Mouse (Mus musculus): ENCODE measurements around the gene Ifnar2. TPM values are rescaled to one million over a fixed set of nuclear protein-coding genes. Genes with fewer than 3 reads are reported as not detected.

Ifnar2 gene
- polyA plus RNA-seq, 1 experiment from 2014 or later, result 70.3 TPM

DNA sequence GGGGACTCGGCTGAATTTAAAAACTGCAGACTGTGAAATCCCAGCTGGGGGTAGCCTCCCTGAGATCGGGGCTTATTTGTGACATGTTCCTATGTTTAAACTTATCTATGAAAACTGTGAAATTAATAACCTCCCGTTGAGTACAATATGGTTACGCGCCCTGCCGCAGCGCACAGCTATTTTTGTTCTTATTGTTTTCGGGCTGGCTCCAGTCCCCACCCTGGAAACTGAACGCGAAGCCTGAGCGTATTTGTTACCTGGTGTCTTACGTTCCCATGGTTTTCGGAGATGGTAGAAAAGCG lies 24.4 kb upstream of the Ifnar2 start:
- Histone ChIP-seq H3K4me2 (no peak overlapping the region), H3K4me1 (no peaks in the 10 kb centered on the region), H3K4me3 (no peak overlapping the region), H3K36me3 (no peaks in the 10 kb centered on the region), H3K9ac (no peak overlapping the region), H3K9me3 (no peaks in the 10 kb centered on the region), H3K27me3 (peaks cover 21% of the 10 kb centered on the region; the same call in 1 of the 2 replicates), H3K27ac (no peak overlapping the region)
- 68% methylated on average over 14 of the region's 14 CpGs for WGBS
- no peak for ATAC-seq (ENCODE audit: borderline replicate concordance, extremely low read depth, low FRiP score, low TSS enrichment)

DNA sequence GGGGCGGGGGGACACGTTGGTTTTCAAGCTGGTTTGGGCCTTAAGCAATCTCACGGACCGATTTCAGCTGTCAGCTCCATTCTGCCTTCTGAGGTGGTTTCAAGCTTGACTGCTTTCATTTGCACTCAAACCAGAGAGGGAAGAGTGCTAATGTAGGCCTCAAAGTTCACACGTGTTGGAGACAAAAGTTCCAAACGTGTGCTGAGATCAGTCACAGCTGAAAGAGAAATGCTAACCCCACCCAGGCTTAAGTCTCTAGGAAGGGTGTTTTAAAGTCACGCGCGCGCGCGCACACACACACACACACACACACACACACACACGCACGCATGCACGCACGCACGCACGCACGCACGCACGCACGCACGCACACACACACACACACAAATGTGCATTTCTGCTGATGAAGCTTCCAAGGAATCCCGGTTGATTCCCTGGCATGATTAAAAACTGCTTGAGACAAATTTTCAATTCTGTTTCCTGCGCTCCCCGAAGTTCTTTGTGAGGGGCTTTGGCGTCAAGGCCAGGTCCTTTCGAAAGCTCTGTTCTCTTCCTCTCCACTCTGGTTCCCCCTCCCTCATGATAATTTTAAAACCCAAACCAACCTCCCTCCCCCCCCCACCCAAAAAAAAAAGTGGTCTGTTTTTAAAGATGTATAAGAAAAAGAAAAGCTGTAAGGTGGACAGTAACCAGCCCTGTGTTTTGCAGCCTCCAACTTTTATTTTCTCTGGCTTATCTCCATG lies 23.8 kb upstream of the Ifnar2 start:
- ATAC-seq (ENCODE audit: borderline replicate concordance, extremely low read depth, low FRiP score, low TSS enrichment), result no peak
- H3K9ac ChIP-seq, result no peak overlapping the region
- peaks cover 21% of the 10 kb centered on the region; the same call in 1 of the 2 replicates for H3K27me3 ChIP-seq
- no peak overlapping the region for H3K4me2 ChIP-seq
- 74% methylated on average over 28 of the region's 28 CpGs for WGBS
- H3K4me3 ChIP-seq, result no peak overlapping the region
- no peak overlapping the region for H3K27ac ChIP-seq
- no peaks in the 10 kb centered on the region for H3K36me3 ChIP-seq
- no peaks in the 10 kb centered on the region for H3K9me3 ChIP-seq
- H3K4me1 ChIP-seq, result no peaks in the 10 kb centered on the region

DNA sequence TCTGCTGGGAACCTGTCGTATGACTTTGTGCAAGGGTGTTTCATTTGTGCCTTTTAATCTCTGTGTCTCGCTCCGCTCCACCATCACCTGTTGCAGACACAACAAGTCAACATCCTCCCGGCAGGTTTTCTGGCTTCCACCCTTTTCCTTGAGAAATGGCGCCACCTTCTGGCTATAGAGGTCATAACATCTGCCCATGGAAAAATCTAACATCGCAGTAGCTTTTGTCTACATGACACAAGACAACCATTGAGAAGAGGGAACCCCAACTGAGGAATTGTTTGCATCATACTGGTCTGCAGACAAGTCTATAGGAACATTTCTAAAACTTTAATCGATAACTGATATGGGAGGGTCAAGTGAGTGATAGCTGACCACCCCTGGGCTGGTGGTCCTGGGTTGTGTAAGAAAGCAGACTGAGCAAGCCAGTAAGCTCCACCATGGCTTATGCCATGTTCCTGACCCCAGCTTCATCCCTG lies 20.5 kb upstream of the Ifnar2 start:
- H3K27me3 ChIP-seq, result peaks cover 21% of the 10 kb centered on the region; the same call in 1 of the 2 replicates
- H3K4me2 ChIP-seq, result no peak overlapping the region
- no peak overlapping the region for H3K4me3 ChIP-seq
- no peaks in the 10 kb centered on the region for H3K9me3 ChIP-seq
- H3K27ac ChIP-seq, result no peak overlapping the region
- WGBS, result 3% methylated on average over 7 of the region's 7 CpGs
- no peaks in the 10 kb centered on the region for H3K4me1 ChIP-seq
- no peaks in the 10 kb centered on the region for H3K36me3 ChIP-seq
- no peak overlapping the region for H3K9ac ChIP-seq
- no peak for ATAC-seq (ENCODE audit: borderline replicate concordance, extremely low read depth, low FRiP score, low TSS enrichment)

DNA sequence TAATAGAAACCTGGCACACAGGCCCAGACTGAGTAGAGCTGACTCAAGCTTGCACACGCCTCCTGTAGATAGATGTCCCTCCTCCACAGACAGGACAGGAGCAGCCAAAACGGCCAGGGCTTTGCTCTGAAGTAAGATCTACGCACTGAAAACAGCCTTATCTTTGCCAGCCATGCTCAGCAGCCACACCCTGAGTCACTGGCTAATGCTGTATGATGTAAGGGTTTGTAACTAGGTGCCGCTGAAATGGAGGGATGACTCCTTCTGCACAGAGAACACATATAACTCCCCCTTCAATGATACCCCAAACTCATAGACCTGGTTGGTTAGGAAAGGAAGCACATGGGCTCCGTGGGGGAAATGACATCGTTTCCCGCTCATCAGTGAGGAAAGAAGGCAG lies 19.8 kb upstream of the Ifnar2 start:
- Histone ChIP-seq H3K9me3 (no peaks in the 10 kb centered on the region), H3K9ac (no peak overlapping the region), H3K4me2 (no peak overlapping the region), H3K36me3 (no peaks in the 10 kb centered on the region), H3K4me3 (no peak overlapping the region), H3K27ac (no peak overlapping the region), H3K27me3 (peaks cover 21% of the 10 kb centered on the region; the same call in 1 of the 2 replicates), H3K4me1 (no peaks in the 10 kb centered on the region)
- peak; percentile 60; the same call in 1 of the 2 replicates for ATAC-seq (ENCODE audit: borderline replicate concordance, extremely low read depth, low FRiP score, low TSS enrichment)
- WGBS, result 57% methylated on average over 7 of the region's 7 CpGs

DNA sequence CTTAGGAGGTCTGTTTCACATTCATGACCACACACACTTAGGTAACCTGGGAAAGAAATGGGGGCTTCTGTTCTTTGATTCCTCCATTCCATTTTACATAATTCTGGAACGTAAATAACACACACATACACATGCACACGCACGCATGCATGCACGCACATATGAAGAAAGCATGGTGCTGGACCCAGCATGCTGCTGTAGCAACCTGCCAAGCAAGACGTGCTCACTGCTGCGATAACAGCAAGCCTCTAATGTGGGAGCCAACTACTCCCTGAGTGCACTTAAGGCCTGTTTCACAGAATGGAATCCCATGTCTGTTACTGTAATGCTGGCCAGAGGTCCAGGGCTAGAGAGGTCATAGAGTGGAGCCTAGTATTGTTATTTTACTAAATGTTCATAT lies 19.4 kb upstream of the Ifnar2 start:
- Histone ChIP-seq H3K4me1 (no peaks in the 10 kb centered on the region), H3K27ac (no peak overlapping the region), H3K27me3 (peaks cover 21% of the 10 kb centered on the region; the same call in 1 of the 2 replicates), H3K9me3 (no peaks in the 10 kb centered on the region), H3K9ac (no peak overlapping the region), H3K36me3 (no peaks in the 10 kb centered on the region), H3K4me3 (no peak overlapping the region), H3K4me2 (no peak overlapping the region)
- no peak for ATAC-seq (ENCODE audit: borderline replicate concordance, extremely low read depth, low FRiP score, low TSS enrichment)
- WGBS, result 75% methylated on average over 6 of the region's 6 CpGs

DNA sequence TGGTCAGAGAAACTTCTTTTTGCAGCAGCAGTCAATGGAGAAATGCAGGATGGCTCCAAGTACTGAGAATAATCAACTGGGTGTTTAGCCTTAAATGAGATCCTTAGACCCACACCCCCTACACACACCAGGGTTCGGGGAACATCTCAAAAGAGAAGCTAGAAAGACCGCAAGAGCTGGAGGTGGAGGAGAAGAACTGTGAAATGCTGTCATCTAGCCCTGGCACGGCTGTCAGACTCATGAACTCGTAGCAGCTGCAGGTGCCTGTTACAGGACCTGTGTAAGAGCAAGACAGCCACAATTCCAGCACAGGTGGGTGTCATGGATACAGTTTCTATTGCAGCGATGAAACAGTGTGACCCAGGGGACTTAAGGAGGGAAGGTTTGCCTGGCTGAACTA lies 18.9 kb upstream of the Ifnar2 start:
- Histone ChIP-seq H3K27me3 (peaks cover 21% of the 10 kb centered on the region; the same call in 1 of the 2 replicates), H3K4me1 (0 out of 2 replicates have a peak, but pooled peaks cover 1% of the 10 kb centered on the region), H3K36me3 (no peaks in the 10 kb centered on the region)

DNA sequence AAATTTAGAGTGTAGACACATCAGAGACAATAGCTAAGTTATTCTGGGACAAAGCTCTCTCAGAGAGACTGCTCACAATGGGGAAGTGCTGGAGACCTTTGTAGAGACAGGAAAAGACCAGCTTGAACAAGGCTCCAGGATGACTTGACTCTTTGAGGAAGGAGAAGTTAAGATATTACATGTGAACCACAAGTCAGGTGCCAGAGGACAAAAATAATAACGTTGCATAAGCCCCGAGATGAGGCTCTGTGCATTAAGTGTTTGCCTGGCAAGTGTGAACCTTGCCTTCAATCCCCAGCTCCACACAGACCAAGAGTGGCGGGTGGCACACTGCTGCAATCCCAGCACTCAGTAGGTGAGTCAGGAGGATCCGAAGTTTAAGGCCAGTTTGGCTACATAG lies 18.0 kb upstream of the Ifnar2 start:
- Histone ChIP-seq H3K4me1 (0 out of 2 replicates have a peak, but pooled peaks cover 3% of the 10 kb centered on the region), H3K4me3 (no peak overlapping the region), H3K9ac (no peak overlapping the region), H3K27ac (no peak overlapping the region), H3K4me2 (no peak overlapping the region), H3K36me3 (no peaks in the 10 kb centered on the region), H3K27me3 (peaks cover 21% of the 10 kb centered on the region; the same call in 1 of the 2 replicates), H3K9me3 (no peaks in the 10 kb centered on the region)
- 63% methylated on average over 4 of the region's 4 CpGs for WGBS
- ATAC-seq (ENCODE audit: borderline replicate concordance, extremely low read depth, low FRiP score, low TSS enrichment), result no peak

More for the DNA sequence above, 18.9 kb upstream of the Ifnar2 start:
- H3K9ac ChIP-seq, result no peak overlapping the region
- H3K9me3 ChIP-seq, result no peaks in the 10 kb centered on the region
- ATAC-seq (ENCODE audit: borderline replicate concordance, extremely low read depth, low FRiP score, low TSS enrichment), result no peak
- no peak overlapping the region for H3K4me3 ChIP-seq
- H3K27ac ChIP-seq, result no peak overlapping the region
- 64% methylated on average over 5 of the region's 5 CpGs for WGBS
- no peak overlapping the region for H3K4me2 ChIP-seq

DNA sequence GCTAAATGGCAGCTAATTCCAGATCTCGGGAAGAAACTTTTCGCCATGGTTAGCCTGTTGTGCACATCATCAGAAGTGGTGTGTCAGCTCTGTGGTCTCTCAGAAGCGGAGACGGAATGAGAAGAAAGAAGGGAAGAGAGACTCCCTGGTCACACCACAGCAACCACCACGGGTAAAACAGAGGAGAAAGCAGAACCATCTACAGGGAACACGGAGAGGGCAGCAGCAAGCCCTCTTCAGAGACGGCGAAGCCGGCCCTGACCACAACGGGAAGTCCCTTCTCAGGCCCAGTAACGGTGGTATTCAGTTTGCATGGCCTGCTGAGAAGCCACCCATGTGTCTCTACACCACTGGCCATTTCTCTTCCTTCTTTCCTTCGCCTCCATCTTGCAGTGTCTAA lies 17.4 kb upstream of the Ifnar2 start:
- peaks cover 21% of the 10 kb centered on the region; the same call in 1 of the 2 replicates for H3K27me3 ChIP-seq
- WGBS, result 73% methylated on average over 12 of the region's 12 CpGs
- no peak overlapping the region for H3K9ac ChIP-seq
- no peak overlapping the region for H3K4me3 ChIP-seq
- H3K9me3 ChIP-seq, result no peaks in the 10 kb centered on the region
- H3K36me3 ChIP-seq, result no peaks in the 10 kb centered on the region
- H3K4me2 ChIP-seq, result no peak overlapping the region
- 0 out of 2 replicates have a peak, but pooled peaks cover 3% of the 10 kb centered on the region for H3K4me1 ChIP-seq
- H3K27ac ChIP-seq, result no peak overlapping the region
- no peak for ATAC-seq (ENCODE audit: borderline replicate concordance, extremely low read depth, low FRiP score, low TSS enrichment)

DNA sequence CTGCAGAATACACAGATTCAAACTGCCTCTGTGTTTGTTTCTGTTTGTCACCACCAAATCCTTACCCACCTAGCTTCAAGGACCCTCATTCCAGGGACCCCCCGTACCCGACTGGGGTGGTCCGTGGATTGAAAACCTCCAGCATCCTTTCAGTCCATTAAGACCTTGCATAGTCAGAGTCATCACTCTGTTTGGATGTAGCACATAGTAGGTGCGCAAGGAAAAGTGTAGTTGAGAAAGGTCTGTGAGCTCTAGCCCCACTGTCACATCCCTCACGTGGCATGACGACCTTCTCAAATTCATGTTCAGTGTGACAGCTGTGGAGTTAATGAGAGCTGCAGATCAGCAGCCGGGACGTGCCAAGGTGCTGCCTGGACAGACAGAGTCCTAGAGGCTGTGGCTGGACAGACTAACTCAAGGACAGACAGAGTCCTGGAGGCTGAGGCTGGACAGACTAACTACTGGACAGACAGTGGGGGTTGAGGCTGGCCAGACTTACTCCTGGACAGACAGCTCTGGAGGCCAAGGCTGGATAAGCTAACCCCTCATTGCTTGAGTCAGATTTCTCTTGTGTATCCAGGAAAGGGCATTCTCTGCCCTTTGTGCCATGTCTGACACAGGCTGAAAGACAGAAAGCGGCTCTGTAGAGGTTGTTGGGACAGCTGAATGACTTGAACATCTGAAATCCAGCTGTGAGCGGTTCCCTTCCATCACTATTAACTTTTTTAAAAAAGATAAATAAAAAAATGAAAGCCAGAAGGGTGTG lies 15.6 kb upstream of the Ifnar2 start:
- no peak overlapping the region for H3K4me2 ChIP-seq
- H3K36me3 ChIP-seq, result no peaks in the 10 kb centered on the region
- no peak overlapping the region for H3K27ac ChIP-seq
- H3K27me3 ChIP-seq, result peaks cover 10% of the 10 kb centered on the region; the same call in 1 of the 2 replicates
- no peak for ATAC-seq (ENCODE audit: borderline replicate concordance, extremely low read depth, low FRiP score, low TSS enrichment)
- no peak overlapping the region for H3K4me3 ChIP-seq
- WGBS, result 65% methylated on average over 10 of the region's 10 CpGs
- no peaks in the 10 kb centered on the region for H3K9me3 ChIP-seq
- no peak overlapping the region for H3K9ac ChIP-seq
- H3K4me1 ChIP-seq, result peaks cover 6% of the 10 kb centered on the region

DNA sequence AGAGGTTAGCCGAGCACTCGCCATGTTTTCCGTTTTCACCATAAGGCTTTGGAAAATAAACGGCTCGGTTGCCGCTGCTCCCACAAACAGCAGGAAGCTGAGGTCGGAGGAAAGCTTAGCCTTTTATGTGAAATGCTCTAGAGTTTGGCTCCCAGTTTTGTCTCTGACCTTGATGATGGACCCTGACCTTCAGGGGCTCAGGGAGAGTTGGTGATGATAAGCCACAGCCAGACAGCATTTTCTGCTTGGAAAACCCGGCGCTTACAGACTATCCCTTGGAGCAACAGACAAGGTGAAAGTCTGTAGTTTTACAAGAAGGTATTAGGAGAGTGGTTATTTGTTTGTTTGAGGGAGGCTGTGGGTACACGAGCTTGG lies 15.1 kb upstream of the Ifnar2 start:
- Histone ChIP-seq H3K4me3 (no peak overlapping the region), H3K9ac (no peak overlapping the region), H3K9me3 (no peaks in the 10 kb centered on the region), H3K27ac (no peak overlapping the region), H3K36me3 (no peaks in the 10 kb centered on the region), H3K4me2 (no peak overlapping the region), H3K27me3 (peaks cover 8% of the 10 kb centered on the region; the same call in 1 of the 2 replicates), H3K4me1 (peaks cover 12% of the 10 kb centered on the region)
- no peak for ATAC-seq (ENCODE audit: borderline replicate concordance, extremely low read depth, low FRiP score, low TSS enrichment)
- 38% methylated on average over 10 of the region's 10 CpGs for WGBS

DNA sequence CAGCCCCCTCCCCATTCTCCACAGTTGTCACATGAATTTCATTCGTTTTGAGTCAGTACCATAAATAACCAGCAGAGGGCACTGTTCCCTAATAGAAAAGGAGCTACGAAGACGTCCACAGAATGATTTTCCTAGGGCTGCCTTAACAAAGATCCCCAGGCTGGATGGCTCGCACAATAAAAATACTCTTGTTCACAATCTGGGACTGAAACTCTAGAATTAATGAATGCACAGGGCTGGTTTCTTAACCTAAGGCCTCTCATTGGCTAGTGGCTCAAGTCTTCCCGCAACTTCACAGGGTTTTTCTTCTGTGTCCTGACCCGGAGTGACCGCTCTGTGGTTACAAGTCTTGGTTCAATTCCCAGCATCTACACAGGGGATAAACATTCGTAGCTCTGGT lies 14.0 kb upstream of the Ifnar2 start:
- ATAC-seq (ENCODE audit: borderline replicate concordance, extremely low read depth, low FRiP score, low TSS enrichment), result no peak
- H3K27ac ChIP-seq, result no peak overlapping the region
- H3K27me3 ChIP-seq, result no peaks in the 10 kb centered on the region
- H3K4me2 ChIP-seq, result no peak overlapping the region
- peaks cover 22% of the 10 kb centered on the region for H3K4me1 ChIP-seq
- WGBS, result 33% methylated on average over 8 of the region's 8 CpGs
- H3K9ac ChIP-seq, result no peak overlapping the region
- no peak overlapping the region for H3K4me3 ChIP-seq
- no peaks in the 10 kb centered on the region for H3K36me3 ChIP-seq
- H3K9me3 ChIP-seq, result no peaks in the 10 kb centered on the region

DNA sequence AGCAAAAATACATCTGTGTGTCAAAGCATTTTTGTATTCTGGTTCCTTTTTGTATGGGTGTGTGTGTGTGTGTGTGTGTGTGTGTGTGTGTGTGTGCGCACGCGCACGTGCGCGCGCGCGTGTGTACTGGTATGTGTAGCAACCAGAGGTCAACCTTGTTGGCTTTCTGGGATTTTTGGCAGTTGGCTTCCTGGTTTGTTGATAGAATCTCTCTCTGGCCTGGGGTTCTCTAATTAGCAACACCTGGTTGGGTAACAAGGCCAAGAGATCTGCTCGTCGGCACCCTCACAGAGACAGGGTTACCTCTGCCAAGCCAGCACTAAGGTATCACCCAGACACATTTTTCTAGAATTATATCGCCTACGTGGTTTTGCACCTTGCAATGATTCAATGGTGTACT lies 13.1 kb upstream of the Ifnar2 start:
- Histone ChIP-seq H3K27ac (no peak overlapping the region), H3K4me1 (peaks cover 32% of the 10 kb centered on the region), H3K9ac (no peak overlapping the region), H3K4me3 (no peak overlapping the region), H3K9me3 (no peaks in the 10 kb centered on the region), H3K4me2 (no peak overlapping the region), H3K36me3 (no peaks in the 10 kb centered on the region), H3K27me3 (no peaks in the 10 kb centered on the region)
- WGBS, result 85% methylated on average over 13 of the region's 13 CpGs
- no peak for ATAC-seq (ENCODE audit: borderline replicate concordance, extremely low read depth, low FRiP score, low TSS enrichment)

Measured in lung, embryonic 15.5 days (tissue).